Mouse (Mus musculus) layer of hippocampus, postnatal 25 days (tissue): ENCODE measurements around the gene Pde8b. TPM values are rescaled to one million over a fixed set of nuclear protein-coding genes. Genes with fewer than 3 reads are reported as not detected.
"Not testable (repeated sequence)": the region's sequence is repeated elsewhere in the genome, so short reads cannot be mapped to it uniquely, and the experiment has no call there.

ENCODE experiments used
- DNase-seq, 2 experiments: peaks; one replicate each; pipeline ENCODE4 v3.0.0; 2022; ENCODE audit warnings: mixed read lengths in 2 of 2, low spot score in 1 of 2; ENCODE audit errors: extremely low spot score in 1 of 2
- total RNA-seq, 2 experiments: library from RNA; stranded (reverse); gene quantifications; 2 replicates each; pipeline ENCODE4 v1.2.3; 2021

Gene Pde8b
- total RNA-seq, 2 experiments from 2014 or later, result 91.7 to 97.0 TPM

DNA sequence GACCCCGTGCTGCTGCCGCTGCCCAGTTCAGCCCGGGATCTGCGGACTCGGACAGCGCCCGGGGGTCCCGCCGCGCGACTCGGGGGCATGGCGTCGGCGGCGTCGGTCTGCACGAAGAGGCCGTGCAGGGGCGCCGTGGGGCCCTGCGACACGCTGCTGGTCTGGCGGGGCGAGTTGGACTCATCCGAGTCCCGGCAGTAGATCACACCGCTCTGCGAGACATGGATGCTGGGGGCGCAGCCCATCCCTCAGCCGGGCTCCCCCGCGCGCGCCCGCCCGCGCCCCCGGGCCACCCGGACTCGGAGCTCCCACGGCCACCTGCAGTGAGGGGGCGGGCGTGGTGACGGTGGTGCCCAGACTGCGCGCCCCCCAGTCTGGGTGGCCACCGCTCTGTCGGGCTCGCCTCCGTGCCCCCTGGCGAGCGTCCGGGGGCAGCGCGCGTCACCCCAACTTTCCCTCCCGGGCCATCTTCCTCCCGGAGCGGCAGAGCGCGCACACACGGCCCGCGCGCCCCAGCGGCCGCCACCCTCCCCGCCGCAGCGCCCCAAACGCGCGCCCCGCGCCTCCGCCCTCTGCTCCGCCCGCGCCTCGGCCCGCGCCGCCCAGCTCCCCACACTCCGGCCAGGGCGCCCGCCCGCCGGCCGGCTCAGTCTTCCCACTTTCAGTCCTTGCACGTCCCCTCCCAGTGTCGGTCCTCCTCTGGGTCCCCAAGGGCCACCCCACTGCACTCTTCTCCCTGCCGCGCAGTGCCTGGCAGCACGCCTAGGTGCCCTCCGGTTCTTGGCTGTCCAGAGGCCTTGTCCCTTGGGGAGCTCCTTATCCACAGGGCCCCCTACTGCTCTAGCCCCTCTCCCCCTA lies 27.3 kb downstream of the Pde8b start:
- DNase-seq, result peak; percentile 34 to 46

DNA sequence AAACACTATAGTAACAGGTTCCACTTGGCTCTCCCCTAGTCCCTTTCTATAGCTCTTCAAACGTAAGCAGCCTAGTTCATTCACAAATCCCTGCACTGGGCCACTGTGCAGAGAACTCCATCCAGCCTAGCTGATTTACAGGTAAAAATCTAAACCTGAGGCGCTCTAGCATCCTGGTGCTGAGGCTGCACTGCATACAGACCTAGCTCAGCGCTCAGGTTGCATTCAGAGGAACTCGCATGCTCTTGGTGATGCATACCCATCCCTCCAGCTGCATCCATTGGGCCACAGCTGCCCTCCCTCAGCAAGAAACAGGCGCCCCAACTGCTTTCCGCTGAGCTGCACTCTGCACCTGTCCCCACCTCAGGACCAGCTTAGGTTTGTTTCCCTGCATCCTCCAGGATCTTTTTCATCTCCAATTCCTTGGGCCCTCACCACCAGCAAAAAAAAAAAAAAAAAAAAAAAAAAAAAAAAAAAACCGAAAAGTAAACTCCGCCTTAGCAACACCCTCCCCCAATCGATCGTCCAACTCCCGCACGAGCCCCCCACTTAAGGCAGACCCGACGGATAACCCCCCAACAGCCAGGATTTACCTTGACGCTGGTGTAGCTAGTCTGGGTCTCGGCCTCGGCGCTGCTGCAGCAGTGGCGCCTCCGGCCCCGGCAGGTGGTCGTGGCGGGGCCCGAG lies 28.1 kb downstream of the Pde8b start:
- DNase-seq, result peak in 1 of 2 experiments; percentile 15

DNA sequence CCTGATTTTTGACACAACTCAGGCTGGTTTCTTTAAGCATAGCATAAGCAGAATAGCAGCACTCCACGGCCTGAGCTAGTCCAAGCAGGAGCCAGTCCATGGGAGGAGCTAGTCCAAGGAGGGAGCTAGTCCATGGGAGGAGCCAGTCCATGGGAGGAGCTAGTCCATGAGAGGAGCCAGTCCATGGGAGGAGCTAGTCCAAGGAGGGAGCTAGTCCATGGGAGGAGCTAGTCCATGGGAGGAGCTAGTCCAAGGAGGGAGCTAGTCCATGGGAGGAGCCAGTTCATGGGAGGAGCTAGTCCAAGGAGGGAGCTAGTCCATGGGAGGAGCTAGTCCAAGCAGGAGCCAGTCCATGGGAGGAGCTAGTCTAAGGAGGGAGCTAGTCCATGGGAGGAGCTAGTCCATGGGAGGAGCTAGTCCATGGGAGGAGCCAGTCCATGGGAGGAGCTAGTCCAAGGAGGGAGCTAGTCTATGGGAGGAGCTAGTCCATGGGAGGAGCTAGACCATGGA lies 34.4 kb downstream of the Pde8b start:
- DNase-seq, result not testable (repeated sequence)

DNA sequence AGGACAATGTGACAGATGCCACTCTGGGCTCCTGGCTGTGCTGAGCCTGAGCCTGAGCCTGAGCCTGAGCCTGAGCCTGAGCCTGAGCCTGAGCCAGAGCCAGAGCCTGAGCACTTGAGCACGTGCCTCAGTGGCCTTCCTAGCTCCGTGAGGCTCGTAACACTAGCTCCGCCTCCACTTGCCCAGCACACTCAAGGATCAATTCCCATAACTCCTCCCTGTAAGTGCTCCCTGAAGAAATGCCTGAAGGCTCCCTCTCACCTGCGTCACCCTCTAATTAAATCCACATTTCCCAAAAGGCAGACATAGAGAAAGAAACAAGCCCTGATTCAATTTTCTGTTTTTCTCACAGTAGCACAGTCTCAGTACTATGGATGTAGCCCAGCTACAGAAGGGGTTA lies 37.8 kb downstream of the Pde8b start:
- no peak for DNase-seq

DNA sequence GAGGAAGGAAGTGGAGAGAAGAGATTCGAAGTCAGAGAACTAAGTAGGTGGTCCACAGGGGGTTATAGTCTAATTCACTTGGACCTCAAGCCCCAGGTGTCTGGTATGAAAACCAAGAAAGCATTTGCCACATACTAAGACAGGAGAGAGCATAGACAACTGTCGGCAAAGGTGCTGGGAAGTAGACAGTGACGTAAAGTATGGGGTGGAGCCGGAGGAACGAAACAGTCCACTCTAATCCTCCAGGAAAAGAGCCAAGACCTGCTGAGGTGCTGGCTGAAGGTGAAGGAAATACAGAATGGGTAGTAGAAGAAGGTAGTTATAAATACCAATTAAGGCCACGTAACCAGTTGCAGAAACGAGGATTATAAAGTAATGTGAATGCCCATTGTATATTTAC lies 42.8 kb downstream of the Pde8b start:
- not testable (repeated sequence) for DNase-seq

DNA sequence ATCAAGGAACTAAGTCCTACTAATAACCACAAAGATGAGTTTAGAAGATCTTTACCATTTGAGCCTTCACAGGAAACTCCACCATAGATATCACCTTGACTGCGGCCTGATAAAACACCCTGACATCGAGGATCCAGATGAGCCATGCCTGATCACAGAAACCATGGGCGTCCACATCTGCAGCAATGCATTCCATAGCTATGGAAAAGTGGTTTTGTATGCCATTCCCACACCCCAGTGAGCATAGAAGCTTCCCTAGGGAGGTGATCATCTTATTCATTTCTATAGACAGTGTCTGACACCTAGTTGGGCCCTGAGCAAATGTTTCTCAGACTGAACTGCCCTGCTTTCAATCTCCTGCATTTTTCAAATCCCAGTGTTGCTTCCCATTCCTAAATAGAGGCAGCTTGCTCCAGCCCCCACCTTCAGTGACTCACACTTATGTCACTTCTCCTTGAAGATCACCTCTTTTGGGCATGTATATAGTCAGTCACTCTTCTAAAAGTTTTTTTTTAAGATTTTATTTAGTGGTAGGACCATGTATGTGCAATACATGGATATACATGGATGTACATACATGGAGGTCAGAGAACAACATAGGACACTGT lies 47.9 kb downstream of the Pde8b start:
- no peak for DNase-seq

DNA sequence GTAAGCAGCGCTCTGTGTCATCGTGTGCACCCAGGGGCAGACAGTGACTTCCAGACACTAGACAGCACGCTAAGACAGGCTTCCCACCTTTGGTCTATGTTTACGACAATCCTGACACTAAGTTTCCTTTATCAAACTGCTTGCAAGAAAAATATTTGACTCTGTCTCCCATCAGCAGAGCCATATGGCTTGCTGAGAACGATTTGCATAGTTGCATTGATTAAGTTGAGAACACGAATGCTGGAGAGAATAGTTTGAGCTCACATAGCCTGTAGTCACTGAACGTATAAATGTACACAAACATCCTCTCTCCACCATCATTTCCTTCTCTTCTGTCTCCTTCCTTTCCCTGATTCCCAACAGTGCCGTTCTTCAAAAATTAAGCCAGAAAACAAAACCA lies 49.3 kb downstream of the Pde8b start:
- DNase-seq, result no peak

DNA sequence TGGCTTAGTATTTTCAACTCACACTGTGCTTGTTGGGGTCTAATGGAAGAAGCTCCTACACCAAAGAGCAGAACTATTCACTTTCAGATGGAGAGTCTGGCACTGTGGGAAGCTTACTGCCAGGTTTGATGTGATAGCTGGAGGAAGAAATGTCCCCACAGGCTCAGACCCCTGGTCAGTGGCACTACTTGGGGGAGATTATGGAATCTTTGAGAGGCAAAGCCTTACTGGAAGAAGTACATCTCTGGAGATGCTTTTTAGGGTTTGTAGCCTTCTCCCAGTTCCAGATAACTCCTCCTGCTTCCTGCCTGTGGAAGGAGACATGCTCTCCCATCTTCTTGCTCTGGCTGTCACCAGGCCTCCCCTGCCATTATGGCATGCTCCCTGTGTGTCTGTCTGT lies 50.1 kb downstream of the Pde8b start:
- no peak for DNase-seq

DNA sequence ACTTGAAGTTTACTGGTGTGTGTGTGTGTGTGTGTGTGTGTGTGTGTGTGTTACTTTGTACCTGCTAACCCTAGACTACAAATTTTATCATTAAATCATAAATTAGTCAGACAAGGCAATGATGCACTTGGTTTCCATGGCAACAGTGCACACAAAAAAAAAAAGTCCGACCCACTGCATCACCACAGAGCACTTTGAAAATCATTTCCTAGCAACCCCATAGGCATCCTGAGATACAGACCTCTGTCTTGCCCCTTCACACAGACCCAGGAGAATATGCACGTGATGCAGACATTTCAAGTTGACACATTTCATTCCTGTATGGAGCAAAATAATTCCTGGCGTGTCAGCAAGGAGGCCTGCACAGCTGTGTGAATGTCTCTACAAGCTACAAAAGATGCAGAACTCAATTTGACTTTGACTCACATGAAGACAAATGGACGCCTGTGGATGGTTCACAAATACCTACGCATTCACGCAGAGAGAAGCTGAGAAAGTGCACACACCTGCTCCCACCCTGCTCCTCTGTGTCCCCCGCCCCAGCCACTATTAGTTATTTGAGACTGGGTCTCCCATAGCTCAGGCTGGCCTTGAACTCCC lies 53.9 kb downstream of the Pde8b start:
- no peak for DNase-seq

DNA sequence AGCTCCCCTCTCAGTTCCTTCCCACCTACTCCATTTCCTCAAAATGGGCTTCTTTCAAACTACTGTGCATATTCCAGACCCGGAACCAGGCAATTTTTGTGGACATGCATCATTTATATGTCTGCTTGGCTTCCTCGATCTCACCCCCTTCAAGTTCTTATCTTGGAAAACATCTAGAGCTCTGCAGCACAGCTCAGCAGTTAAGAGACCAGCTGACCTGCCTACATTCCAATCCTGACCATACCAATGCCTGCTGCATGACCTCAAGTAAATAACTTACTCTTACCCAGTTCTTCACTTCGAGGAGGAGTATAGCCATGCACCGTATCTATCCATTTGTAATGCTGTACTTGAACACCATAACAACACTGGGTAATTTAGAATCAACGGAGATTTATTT lies 58.2 kb downstream of the Pde8b start:
- no peak for DNase-seq

DNA sequence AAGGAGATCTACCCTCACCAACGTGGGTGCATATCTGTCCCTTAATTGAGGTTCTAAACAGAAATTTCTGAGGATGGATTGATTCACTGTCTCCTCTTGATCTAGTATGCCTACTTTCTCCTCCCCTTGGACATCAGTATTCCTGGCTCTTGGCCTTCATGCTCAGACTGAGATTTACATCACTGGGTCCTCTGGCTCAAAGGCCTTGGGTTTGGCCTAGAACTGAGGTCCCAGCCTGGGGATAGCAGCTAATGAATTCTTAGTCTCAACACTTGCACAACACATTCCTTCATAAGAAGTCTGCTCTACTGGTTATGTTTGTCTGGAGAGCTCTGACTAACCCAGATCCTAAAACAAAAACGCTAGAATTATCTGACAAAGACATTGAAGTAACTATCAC lies 61.0 kb downstream of the Pde8b start:
- DNase-seq, result no peak

DNA sequence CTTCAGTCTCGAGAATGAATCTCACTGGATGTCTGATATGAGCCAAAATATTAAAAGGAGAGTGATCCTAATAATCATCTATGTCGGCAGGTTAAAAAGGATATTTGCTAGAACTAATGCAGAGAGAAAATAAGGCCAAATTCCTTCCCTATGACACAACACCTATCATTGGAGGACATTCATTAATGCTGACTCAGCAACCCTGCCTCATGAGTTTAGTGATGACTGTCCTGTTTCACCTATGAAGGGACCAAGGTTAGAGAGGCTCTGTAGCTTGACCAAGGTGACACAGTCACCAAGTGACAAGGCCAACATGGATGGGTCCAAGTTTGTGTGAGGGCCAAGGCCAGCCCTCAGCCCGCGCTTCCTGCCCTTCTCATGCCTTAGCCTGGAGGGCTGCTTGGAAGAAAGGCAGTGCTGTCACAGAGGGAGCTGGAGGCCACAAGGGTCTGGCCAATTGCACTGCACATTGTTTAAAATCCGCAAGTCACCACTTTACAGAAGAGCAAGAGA lies 62.9 kb downstream of the Pde8b start:
- no peak for DNase-seq

DNA sequence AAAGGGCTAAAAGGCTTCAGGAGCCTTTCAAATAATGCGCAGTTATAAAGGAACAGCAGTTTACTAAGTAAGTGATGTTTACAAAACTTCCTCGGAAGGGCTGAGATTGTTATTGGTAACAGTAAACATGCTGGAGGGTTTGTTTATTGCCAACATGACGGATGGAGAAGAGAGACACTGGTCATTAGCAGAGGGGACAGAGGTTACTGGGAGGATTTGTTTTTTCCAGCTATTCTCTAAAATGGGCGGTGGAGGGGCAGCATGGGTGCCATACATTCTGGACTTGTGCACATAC lies 63.4 kb downstream of the Pde8b start:
- no peak for DNase-seq

DNA sequence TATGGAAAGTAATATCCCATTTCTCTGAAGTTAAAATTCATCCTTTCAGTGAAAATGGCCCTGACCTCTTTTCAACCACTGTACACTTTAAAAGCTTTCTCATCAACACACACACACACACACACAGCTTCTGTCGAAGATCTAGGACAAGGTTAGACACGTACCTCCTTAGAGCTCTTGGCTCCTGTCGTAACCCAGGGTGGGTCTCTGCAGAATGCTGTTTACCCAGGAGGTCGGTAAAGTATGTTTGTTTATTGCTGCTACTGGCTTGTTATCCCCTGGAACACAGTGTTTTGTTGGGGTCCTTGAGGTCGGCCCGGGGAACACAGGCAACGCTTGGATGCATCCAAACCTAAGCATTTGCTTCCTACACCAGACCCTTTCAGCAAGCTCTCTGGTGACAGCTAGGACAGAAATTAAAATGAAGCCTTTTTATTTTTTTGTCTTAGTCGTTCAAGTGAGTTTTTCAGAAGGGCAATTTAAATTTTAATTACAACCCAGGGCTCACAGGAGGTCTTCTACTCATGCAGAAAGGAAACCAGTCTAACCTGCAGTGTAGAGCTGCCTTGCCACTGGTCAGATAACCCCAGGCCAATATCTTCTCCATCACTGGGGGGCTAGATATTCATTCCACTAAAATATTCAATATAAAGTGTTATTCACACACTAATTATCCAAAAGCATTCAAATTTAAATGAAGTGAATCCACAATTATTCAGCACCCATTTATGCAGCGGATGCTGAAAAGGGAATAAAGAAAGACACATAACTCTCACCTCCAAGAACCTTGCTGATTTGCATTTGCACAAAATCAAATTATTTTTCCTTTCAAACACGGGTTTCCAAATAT lies 64.0 kb downstream of the Pde8b start:
- no peak for DNase-seq

DNA sequence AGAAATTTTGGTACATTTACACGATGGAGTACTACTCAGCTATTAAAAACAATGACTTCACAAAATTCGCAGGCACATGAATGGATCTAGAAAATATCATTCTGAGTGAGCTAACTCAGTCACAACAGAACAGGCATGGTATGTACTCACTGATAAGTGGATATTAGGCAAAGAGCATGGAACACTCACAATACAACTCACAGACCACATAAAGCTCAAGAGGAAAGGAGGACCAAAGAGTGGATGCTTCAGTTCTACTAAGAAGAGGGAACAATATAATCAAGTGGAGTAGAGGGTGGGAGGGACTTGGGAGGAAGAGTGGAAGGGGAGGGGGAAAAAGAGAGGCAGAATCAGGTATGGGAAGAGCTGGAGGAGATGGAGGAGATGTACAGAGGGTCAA lies 66.5 kb downstream of the Pde8b start:
- DNase-seq, result no peak

DNA sequence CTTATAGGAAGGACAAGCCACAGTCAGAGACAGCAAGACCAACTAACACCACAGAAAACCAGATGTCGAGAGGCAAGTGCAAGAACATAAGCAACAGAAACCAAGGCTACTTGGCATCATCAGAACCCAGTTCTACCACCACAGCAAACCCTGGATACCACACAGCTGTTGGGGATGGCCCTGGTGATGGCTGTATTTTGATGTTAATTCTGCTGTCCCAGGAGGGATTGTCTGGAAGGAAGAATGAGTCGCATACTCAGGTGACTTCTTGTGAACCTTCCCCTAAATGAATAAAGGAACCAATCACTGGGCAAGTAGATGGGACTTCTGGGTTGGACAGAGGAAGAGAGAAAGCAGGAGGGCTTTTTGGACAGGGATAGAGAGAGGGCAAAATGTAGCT lies 69.9 kb downstream of the Pde8b start:
- DNase-seq, result no peak

DNA sequence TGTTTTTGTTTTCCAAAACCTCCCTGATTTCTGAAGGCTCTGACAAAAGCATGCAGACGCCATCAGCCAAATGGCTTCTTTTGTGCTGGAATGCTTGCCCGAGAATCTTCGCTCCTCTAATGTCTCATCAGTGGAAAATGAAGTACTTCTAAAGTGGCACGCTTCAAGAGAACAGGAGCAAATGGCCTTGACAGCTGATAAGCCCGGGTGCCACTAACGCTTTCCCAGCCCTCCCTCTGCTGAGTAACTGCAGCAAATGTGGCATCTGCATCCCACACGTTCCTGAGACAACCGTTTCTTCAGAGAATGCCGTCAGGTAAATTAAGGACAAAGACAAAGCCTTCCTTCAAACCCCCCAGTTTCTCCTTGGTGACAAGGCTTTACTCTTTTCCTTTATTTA lies 72.8 kb downstream of the Pde8b start:
- DNase-seq, result no peak

DNA sequence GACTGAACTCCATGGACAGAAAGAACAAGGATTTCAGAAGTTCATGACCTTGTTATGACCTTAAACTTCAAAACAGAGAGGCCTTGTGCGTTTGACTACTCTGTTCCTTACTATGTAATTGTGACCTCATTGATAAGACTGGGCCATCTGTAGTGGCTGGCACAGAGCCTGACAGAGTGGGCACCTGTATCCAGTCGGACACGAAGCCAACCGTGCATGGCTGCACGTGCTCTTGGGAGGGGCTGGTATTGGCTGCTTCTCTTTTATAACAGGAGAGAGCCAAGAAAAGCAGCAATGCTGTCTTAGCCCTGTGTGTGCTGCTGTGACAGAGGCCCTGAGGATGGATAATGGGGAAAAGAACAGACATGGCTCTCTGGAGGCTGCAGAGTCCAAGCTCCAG lies 73.7 kb downstream of the Pde8b start:
- DNase-seq, result no peak

DNA sequence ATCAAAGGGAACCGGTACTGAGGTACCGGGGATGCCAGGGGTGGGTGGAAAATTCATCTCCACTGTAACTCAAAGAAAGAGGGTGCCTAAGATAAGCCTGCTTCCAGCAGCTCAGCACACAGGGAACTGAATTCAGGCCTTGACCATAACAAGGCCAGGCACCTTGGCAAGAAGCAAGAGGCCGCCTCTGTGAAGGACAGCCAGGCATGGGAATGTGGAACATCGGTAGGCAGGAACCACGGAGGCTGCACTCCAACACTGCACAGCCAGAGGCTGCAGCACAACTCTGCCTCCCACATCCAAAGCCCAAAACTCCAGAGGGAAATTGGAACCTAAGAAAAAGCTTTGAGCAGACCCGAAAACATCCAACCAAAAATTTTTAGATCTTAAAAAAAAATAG lies 75.9 kb downstream of the Pde8b start:
- no peak for DNase-seq

DNA sequence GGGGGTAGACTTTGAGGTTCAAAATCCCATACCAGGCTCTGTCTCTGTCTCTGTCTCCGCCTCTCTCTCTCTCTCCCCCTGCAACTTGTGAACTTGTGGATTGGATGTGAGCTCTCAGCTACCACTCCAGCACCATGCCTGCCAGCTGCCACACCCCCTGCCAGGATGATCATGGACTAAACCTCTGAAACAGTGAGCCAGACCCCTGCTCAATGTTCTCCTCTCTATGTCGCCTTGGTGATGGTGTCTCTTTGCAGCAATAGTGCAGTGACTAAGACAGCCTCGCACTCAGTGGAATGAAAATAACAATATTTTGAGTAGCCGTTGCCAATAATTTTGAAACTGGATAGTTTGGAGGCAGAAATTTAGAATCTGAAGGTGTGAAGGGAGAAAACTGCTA lies 77.8 kb downstream of the Pde8b start:
- DNase-seq, result no peak
